Mouse (Mus musculus) lung, postnatal 0 days (tissue): ENCODE results near the gene Cox4i1. TPM values are rescaled to one million over a fixed set of nuclear protein-coding genes. Genes with fewer than 3 reads are reported as not detected.

Source experiments
- ATAC-seq: fragments of 200-750 bp; cut with Nextera tagmentation; 2 replicates; pipeline ENCODE4 v1.8.0; 2017; ENCODE audit warnings: moderate library complexity
- DNase-seq: peaks from one replicate; pipeline ENCODE4 v3.0.0-alpha.2; 2016; ENCODE audit warnings: low spot score
- H3K27ac ChIP-seq: fragments of 300-500 bp; sonication (generic); 2 replicates; pipeline ENCODE4 v1.5.1; 2014; ENCODE audit warnings: antibody characterized with exemption, mild to moderate bottlenecking, low read length, mixed read lengths
- H3K27me3 ChIP-seq: fragments of 300-500 bp; sonication (generic); replicated peaks from 2 replicates; pipeline ENCODE4 v1.6.1; 2014; ENCODE audit warnings: low read length, mixed read lengths; ENCODE audit not compliant: insufficient read depth
- H3K36me3 ChIP-seq: fragments of 300-500 bp; sonication (generic); 2 replicates; pipeline ENCODE4 v1.6.1; 2014; ENCODE audit warnings: low read length, mixed read lengths; ENCODE audit not compliant: insufficient read depth
- H3K4me1 ChIP-seq: fragments of 300-500 bp; sonication (generic); 2 replicates; pipeline ENCODE4 v1.6.1; 2014; ENCODE audit warnings: antibody characterized with exemption, low read depth, low read length, mixed read lengths; ENCODE audit not compliant: insufficient read depth
- H3K4me2 ChIP-seq: fragments of 300-500 bp; sonication (generic); replicated peaks from 2 replicates; pipeline ENCODE4 v1.6.1; 2014; ENCODE audit warnings: low read depth, mild to moderate bottlenecking, low read length, moderate library complexity, mixed read lengths
- H3K4me3 ChIP-seq: fragments of 300-500 bp; sonication (generic); 2 replicates; pipeline ENCODE4 v1.5.1; 2014; ENCODE audit warnings: low read depth, low read length
- H3K9ac ChIP-seq: fragments of 300-500 bp; sonication (generic); replicated peaks from 2 replicates; pipeline ENCODE4 v1.6.1; 2014; ENCODE audit warnings: low read depth, mild to moderate bottlenecking
- H3K9me3 ChIP-seq: fragments of 300-500 bp; sonication (generic); 2 replicates; pipeline ENCODE4 v1.6.1; 2016; ENCODE audit warnings: low read length, mixed read lengths
- CTCF ChIP-seq: IDR thresholded peaks from 2 replicates; pipeline ENCODE4 v1.5.1; 2016; ENCODE audit warnings: antibody characterized with exemption, mild to moderate bottlenecking
- EP300 ChIP-seq: IDR thresholded peaks from 2 replicates; pipeline ENCODE4 v1.6.1; 2016; ENCODE audit warnings: antibody characterized with exemption, mild to moderate bottlenecking, control low read depth
- WGBS: fragments of 180-500 bp; shearing (Covaris S2); extraction: QIAGEN DNeasy Blood & Tissue Kit; methylation state at CpG from one replicate; pipeline ENCODE4 v1.1.7; 2014; 5-methylcytosine and 5-hydroxymethylcytosine counted together
- polyA plus RNA-seq: library from polyadenylated mRNA; unstranded; fragments of >200 nt; fragmentation: Nextera tagmentation; extraction: Ambion mirVana; gene quantifications from 2 replicates; pipeline ENCODE4 v1.2.1, GENCODE M21; 2015

Cox4i1 gene
- 1,092 and 1,166 TPM in 2 replicates for polyA plus RNA-seq

- H3K4me3 ChIP-seq, result peak within 1 kb of the TSS; percentile 92
- TF ChIP-seq EP300 (no peak), CTCF (peak; percentile 34)
- peak within 1 kb of the TSS; percentile 81 for H3K4me2 ChIP-seq
- under 1% methylated on average over 45 of the region's 105 CpGs for WGBS
- H3K27ac ChIP-seq, result peak within 1 kb of the TSS; percentile 91
- H3K4me1 ChIP-seq, result peaks cover 12% of the 10 kb centered on the region; the same call in 1 of the 2 replicates
- H3K36me3 ChIP-seq, result peaks cover 18% of the 10 kb centered on the region; the same call in 1 of the 2 replicates
- H3K9ac ChIP-seq, result peak within 1 kb of the TSS; percentile 91
- H3K9me3 ChIP-seq, result no peaks in the 10 kb centered on the region
- peak; percentile 97 for DNase-seq
- no peaks in the 10 kb centered on the region for H3K27me3 ChIP-seq
- ATAC-seq, result peak; percentile 95
Observed at GRCm38 (mm10) chr8:120667561-120668373, at the start of gene Cox4i1, which contains the start of gene Gm27021. Cox4i1 (plus strand) TSS chr8:120668222. Gm27021 (minus strand) TSS chr8:120668079.

- 71% methylated on average over 11 of the region's 11 CpGs for WGBS
- TF ChIP-seq EP300 (no peak), CTCF (no peak)
- ATAC-seq (0 out of 2 replicates have a peak, but pooled peaks have one; percentile 34), DNase-seq (peak; percentile 39)
- H3K4me3 ChIP-seq, result no peak overlapping the region
- H3K4me2 ChIP-seq, result no peak overlapping the region
- H3K4me1 ChIP-seq, result no peaks in the 10 kb centered on the region
- no peaks in the 10 kb centered on the region for H3K36me3 ChIP-seq
- no peak overlapping the region for H3K9ac ChIP-seq
- no peak overlapping the region for H3K27ac ChIP-seq
- no peaks in the 10 kb centered on the region for H3K9me3 ChIP-seq
- no peaks in the 10 kb centered on the region for H3K27me3 ChIP-seq
Observed at GRCm38 (mm10) chr8:120619235-120620180, 48.5 kb upstream of the Cox4i1 start.

- H3K27ac ChIP-seq, result no peak overlapping the region
- DNase-seq (no peak), ATAC-seq (no peak)
- 43% methylated on average over 7 of the region's 7 CpGs for WGBS
- TF ChIP-seq EP300 (no peak), CTCF (no peak)
- no peak overlapping the region for H3K4me2 ChIP-seq
- no peaks in the 10 kb centered on the region for H3K4me1 ChIP-seq
- H3K9me3 ChIP-seq, result no peaks in the 10 kb centered on the region
- H3K4me3 ChIP-seq, result no peak overlapping the region
- H3K36me3 ChIP-seq, result no peaks in the 10 kb centered on the region
- no peaks in the 10 kb centered on the region for H3K27me3 ChIP-seq
- H3K9ac ChIP-seq, result no peak overlapping the region
Observed at GRCm38 (mm10) chr8:120620441-120620840, 47.6 kb upstream of the Cox4i1 start.

- no peak for DNase-seq
- Histone ChIP-seq H3K4me3 (no peak overlapping the region), H3K4me1 (no peaks in the 10 kb centered on the region), H3K9ac (no peak overlapping the region), H3K36me3 (no peaks in the 10 kb centered on the region), H3K27ac (no peak overlapping the region), H3K4me2 (no peak overlapping the region), H3K9me3 (no peaks in the 10 kb centered on the region), H3K27me3 (no peaks in the 10 kb centered on the region)
- ATAC-seq, result no peak
- 71% methylated on average over 14 of the region's 14 CpGs for WGBS
- no peak for TF ChIP-seq EP300
- no peak for TF ChIP-seq CTCF
Observed at GRCm38 (mm10) chr8:120622161-120622560, 45.9 kb upstream of the Cox4i1 start.

- Histone ChIP-seq H3K4me3 (no peak overlapping the region), H3K36me3 (no peaks in the 10 kb centered on the region), H3K27me3 (no peaks in the 10 kb centered on the region), H3K4me1 (no peaks in the 10 kb centered on the region), H3K9ac (no peak overlapping the region), H3K9me3 (no peaks in the 10 kb centered on the region), H3K27ac (no peak overlapping the region), H3K4me2 (no peak overlapping the region)
- ATAC-seq, result no peak
- no peak for TF ChIP-seq EP300
- 56% methylated on average over 2 of the region's 2 CpGs for WGBS
- DNase-seq, result no peak
Observed at GRCm38 (mm10) chr8:120623608-120624007, 44.4 kb upstream of the Cox4i1 start.

GRCm38 (mm10) chr8:120626461-120626860, 41.6 kb upstream of the Cox4i1 start:
- H3K9me3 ChIP-seq, result no peaks in the 10 kb centered on the region
- ATAC-seq (no peak), DNase-seq (no peak)
- H3K4me3 ChIP-seq, result no peak overlapping the region
- H3K27me3 ChIP-seq, result no peaks in the 10 kb centered on the region
- no peak overlapping the region for H3K27ac ChIP-seq
- H3K4me1 ChIP-seq, result no peaks in the 10 kb centered on the region
- H3K36me3 ChIP-seq, result no peaks in the 10 kb centered on the region
- no peak overlapping the region for H3K4me2 ChIP-seq
- H3K9ac ChIP-seq, result no peak overlapping the region
- TF ChIP-seq EP300 (no peak), CTCF (no peak)
- WGBS, result 71% methylated on average over 11 of the region's 11 CpGs
